Mouse (Mus musculus): ENCODE results near the gene Mettl14.
A peak's percentile ranks its signal among the peaks of the same experiment; 100 is the strongest.

The Mettl14 gene

GRCm38 (mm10) chr3:123321612-123322011, 64.3 kb downstream of the Mettl14 start:
- peak; percentile 50; the same call in 1 of the 2 replicates for ATAC-seq (ENCODE audit: low TSS enrichment)

DNA sequence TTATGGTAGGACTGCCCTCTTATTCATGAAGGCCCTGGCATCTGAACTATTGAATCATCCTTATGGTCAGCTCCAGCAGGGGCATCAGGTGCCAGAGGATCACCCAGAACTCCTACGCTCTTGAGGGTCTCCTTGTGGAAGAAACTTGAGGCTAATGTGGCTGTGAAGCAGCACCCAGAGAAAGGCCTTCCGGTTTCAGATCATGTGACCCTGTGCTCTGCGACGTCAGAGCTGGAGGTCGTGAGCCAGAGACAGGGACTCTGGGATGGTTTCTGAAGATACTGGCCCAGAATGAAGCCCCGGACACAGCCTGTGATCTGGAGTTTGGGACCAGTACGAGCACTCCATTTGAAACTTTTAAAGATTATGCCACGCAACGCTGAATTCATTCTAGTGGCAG, 65.6 kb downstream of the Mettl14 start:
- ATAC-seq (ENCODE audit: low TSS enrichment), result no peak

Data from frontal cortex, adult (tissue).